Mouse (Mus musculus): Measurements from ENCODE around the gene Scd3.

The Scd3 gene

GRCm38 (mm10) chr19:44203015-44203564 lies at the start of gene Scd3:
Gene Scd3, plus strand, starts transcription at chr19:44203269.
- in situ Hi-C loops (cut with MboI, MseI), result no loop called here

DNA sequence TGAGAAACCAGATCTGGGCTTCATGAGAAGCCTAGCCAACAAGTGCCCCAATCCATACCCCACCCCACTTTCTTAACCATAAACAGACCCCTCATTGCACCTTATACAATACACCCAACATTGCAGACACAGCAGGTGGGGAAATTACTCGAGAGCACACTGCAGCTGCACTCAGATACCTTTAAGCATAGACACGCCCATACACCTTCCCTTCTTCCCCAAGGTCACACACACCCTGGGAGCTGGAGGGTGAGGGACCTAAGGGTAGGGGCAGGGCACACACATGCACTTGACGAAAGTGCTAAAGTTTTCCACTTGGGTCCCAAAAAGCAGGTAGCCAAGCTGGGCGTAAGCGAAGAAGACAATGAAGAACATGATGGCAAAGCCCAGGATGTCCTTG lies 49.3 kb upstream of the Scd3 start:
- in situ Hi-C loops (cut with MboI, MseI), result no loop called here

DNA sequence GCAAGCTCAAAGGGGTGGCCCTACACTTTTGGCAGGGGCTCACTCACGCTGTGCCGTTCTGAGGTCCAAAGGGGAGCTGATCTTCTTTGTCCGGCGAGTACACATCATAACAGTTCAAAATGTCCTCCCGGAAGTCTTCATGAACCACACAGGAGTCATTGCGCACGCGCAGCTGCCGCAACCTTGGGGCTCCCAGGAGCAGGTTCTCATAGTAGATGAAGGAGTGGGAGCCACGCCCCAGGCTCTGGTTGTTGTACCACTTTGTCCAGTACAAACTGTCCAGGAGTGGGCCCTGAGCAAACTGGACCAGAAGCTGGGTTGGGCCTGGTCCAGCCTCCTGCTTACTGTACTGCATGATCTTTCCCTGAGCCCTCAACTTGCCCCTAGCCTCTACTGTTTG lies 46.1 kb upstream of the Scd3 start:
- in situ Hi-C loops (cut with MboI, MseI), result no loop called here

- in situ Hi-C loops (cut with MboI, MseI), result no loop called here
Observed at GRCm38 (mm10) chr19:44159386-44159785, 43.7 kb upstream of the Scd3 start.

GRCm38 (mm10) chr19:44161515-44161914 lies 41.6 kb upstream of the Scd3 start:
- in situ Hi-C loops (cut with MboI, MseI), result no loop called here

- in situ Hi-C loops (cut with MboI, MseI), result loop anchor here (25.0 kb wide), 1 partner anchor 737 kb away; no protein-coding TSS in a partner anchor
Observed at GRCm38 (mm10) chr19:44174835-44175234, 28.2 kb upstream of the Scd3 start.

GRCm38 (mm10) chr19:44176741-44177140 lies 26.3 kb upstream of the Scd3 start:
- in situ Hi-C loops (cut with MboI, MseI), result loop anchor here (25.0 kb wide), 1 partner anchor 736 kb away; no protein-coding TSS in a partner anchor

DNA sequence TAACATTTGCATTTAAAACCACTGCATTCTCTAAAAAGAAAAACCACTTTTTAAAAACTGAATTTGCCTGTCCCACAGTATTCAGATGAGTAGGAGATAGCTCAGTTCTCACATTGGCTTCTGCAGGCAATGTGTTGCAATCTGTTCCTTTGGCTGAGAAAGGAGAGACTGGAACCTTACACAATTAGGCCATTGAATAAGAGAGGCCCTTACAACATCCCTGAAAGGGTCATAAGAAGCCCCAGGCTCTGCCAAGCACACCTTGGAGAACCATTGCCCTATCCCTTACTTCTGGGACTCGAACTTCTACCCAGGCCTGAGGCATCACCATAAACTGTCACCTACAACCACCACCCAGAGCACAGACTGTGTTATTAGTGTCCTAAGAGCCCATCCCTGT lies 22.6 kb upstream of the Scd3 start:
- in situ Hi-C loops (cut with MboI, MseI), result loop anchor here (25.0 kb wide), 1 partner anchor 732 kb away; no protein-coding TSS in a partner anchor

- in situ Hi-C loops (cut with MboI, MseI), result loop anchor here (25.0 kb wide), 1 partner anchor 728 kb away; no protein-coding TSS in a partner anchor
Observed at GRCm38 (mm10) chr19:44183968-44184367, 19.1 kb upstream of the Scd3 start.

GRCm38 (mm10) chr19:44189056-44189455 lies 14.0 kb upstream of the Scd3 start:
- in situ Hi-C loops (cut with MboI, MseI), result loop anchor here (25.0 kb wide), 1 partner anchor 723 kb away; no protein-coding TSS in a partner anchor

GRCm38 (mm10) chr19:44192342-44192741 lies 10.7 kb upstream of the Scd3 start, which contains the start of gene Pkd2l1:
Gene Pkd2l1, minus strand, starts transcription at chr19:44192442.
- in situ Hi-C loops (cut with MboI, MseI), result loop anchor here (5.0 to 25.0 kb wide), 2 partner anchors 35 to 720 kb away; no protein-coding TSS in a partner anchor

DNA sequence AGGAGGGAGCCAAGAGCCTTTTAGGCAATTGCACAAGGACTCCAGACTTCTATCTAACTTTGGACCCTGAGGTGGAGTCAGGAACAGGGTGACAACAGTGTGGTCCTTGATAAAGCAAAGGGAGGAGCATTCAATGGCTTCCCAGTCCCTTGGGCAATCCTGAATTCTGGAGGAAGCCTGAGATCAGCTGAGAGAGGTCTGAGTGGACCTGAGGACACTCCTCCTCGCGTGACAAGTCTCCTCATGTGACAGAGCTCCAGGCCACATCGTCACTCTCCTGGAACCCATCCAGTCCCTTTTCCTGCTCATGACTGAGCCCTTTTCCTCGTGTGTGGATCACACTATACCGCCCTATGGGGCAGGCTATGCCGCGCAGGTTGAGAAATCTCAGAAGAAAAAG lies 9.2 kb upstream of the Scd3 start:
- in situ Hi-C loops (cut with MboI, MseI), result loop anchor here (5.0 to 25.0 kb wide), 2 partner anchors 33 to 718 kb away; no protein-coding TSS in a partner anchor

- in situ Hi-C loops (cut with MboI, MseI), result loop anchor here (5.0 to 25.0 kb wide), 2 partner anchors 102 to 717 kb away; no protein-coding TSS in a partner anchor
Observed at GRCm38 (mm10) chr19:44195138-44195537, 7.9 kb upstream of the Scd3 start.

DNA sequence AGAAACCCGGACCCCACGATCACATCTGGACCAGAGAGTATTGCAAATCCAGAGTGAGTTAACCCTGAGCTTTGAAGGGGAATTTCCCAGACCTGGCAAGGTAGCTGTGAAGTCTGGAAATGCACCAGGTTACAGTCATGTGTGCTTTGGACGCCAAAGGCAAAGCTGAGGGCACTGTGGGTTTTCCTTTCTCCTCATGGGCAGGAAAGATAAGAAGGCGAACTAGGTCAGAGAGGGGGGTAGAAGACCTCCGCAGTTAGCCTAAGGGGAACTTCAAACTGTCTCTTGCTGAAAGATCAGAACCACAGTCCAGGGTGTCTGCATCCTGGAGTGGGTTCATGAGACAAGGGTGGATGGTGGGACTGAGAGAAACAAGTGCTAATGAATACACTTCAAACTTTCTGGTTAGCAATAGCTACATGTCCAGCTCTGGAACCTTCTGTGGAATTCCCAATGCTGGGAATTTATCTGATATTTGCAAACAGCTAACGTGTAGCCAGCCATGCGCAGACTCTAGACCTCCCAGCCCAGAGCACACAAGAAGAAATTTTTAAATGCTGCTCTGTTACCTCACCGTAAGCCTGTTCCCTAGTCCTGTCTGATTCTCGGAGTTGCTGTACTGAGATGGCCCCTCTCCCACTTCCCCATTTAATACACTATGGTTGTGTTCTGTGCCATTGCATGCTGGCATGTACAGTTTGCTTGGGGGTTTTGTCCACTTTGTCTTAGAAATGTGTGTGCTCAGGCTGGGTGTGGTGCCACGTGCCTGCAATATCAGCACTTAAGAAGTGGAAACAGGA lies 5.8 kb upstream of the Scd3 start:
- in situ Hi-C loops (cut with MboI, MseI), result loop anchor here (5.0 to 25.0 kb wide), 2 partner anchors 100 to 715 kb away; no protein-coding TSS in a partner anchor

DNA sequence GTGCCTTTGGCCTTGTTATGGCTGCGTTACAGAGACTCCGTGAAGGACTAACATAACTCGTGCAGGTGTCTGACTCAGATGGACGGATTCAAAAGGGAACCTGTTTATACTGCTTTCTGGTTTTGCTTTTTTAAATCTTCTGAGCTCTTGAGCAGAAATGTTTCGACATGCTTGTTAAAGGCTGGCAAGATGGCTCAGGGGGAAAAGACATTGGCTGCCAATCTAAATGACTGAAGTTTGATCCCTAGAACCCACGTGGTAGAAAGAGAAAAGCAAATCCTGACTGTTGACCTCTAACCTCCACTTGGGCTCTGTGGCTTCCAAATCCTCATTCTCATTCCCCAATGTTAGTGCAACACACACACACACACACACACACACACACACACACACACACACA lies 4.6 kb upstream of the Scd3 start:
- in situ Hi-C loops (cut with MboI, MseI), result loop anchor here (5.0 to 25.0 kb wide), 2 partner anchors 99 to 714 kb away; no protein-coding TSS in a partner anchor

DNA sequence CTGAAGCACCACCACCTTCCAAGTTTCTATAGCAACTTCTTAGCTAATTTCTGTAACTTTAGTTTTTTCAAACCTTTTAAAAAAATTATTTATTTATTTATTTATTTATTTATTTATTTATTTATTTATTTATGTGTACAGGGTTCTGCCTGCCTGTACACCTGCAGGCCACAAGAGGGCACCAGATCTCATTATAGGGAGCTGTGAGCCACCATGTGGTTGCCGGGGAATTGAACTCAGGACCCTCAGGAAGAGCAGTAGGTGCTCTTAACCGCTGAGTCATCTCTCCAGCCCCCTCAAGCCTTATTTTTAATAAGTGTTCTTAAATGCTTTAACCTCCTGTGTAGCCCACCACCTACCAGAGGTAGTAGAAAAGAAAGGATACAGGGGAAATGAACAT lies 4.1 kb upstream of the Scd3 start:
- in situ Hi-C loops (cut with MboI, MseI), result loop anchor here (5.0 to 25.0 kb wide), 2 partner anchors 98 to 713 kb away; no protein-coding TSS in a partner anchor

DNA sequence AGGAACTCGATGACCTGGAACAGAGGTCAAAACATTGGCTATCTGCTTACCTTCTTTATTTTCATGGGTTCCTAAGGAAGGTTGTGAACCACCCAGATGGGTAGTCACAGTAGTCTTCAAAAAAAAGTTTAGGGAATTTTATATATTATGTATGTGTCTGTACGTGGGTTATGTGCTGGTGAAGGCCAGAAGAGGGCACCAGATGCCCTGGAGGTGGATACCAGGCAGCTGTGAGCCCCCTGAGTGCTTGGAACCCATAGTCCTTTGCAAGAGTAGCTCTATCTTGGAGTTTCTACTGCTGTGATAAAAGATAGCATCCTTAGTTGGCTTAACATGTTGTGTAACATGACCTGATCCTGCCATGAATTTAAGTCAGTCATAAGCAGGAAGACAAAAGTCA lies 4.0 kb downstream of the Scd3 start:
- in situ Hi-C loops (cut with MboI, MseI), result no loop called here

- in situ Hi-C loops (cut with MboI, MseI), result no loop called here
Observed at GRCm38 (mm10) chr19:44215255-44215654, 12.2 kb downstream of the Scd3 start.

DNA sequence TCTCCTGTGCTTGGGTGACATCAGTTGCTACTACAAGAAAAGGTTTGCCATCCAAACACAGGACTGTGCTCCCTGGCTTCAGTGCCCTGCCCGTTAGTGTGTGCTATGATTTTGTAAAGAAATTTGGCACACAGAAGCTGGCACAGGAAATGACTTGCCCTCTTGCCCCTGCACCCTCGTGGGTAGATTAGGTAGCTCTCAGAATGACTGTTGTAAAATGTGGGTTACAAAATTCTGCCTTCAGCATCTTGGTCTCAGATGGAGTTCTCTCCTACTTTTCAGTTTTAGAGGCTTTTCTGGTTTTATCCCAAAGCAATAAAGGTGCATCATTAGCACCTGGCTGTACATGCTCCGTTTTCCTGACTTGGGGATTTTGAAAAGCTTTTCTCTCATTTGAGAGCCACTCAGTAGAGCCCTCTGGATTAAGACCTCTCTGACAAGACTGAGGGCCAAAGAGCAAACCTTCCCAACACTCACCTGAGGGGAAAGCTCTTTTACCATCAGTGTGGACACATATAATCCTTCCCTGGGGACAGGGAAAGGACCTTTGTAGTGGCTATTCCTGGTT lies 15.0 kb downstream of the Scd3 start:
- in situ Hi-C loops (cut with MboI, MseI), result no loop called here

- in situ Hi-C loops (cut with MboI, MseI), result loop anchor here (5.0 kb wide), 1 partner anchor 33 kb away; the partner anchor contains the start of gene Pkd2l1
Observed at GRCm38 (mm10) chr19:44225728-44226127, 22.7 kb downstream of the Scd3 start.

GRCm38 (mm10) chr19:44229776-44230175 lies 26.7 kb downstream of the Scd3 start:
- in situ Hi-C loops (cut with MboI, MseI), result loop anchor here (5.0 kb wide), 1 partner anchor 37 kb away; the partner anchor contains the start of gene Pkd2l1

DNA sequence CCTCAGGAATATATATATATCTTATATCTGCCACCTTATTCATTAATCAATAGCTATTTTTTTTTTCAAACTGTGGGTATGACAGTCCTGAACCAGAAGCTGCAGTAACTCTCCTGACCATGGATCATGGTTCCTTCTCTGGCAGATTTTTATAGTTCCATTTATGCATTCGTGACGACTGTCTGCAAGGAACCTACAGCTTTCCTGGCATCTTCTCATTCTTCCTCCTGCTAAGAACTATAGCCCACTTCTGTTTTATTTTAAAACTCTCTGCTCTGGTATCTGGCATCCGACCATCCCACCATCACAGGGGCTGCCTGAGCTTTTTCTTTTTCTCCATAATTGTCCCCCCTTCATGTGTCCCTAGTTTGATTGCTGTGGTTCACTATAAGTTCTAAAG lies 27.1 kb downstream of the Scd3 start:
- in situ Hi-C loops (cut with MboI, MseI), result no loop called here
